Mouse (Mus musculus) cortical plate, adult 2 months (tissue): ENCODE measurements around the gene Prdx4.
A peak's percentile ranks its signal among the peaks of the same experiment; 100 is the strongest.

Source experiments
- CTCF ChIP-seq: fragments of 200-500 bp; IDR thresholded peaks from 2 replicates; pipeline ENCODE4 v1.5.1; 2011; ENCODE audit warnings: mild to moderate bottlenecking, control low read depth, low read length; ENCODE audit not compliant: insufficient read depth; ENCODE audit errors: extremely low read depth
- POLR2A ChIP-seq: fragments of 200-500 bp; IDR thresholded peaks from 2 replicates; pipeline ENCODE4 v1.6.1; 2011; ENCODE audit warnings: mild to moderate bottlenecking, low read length, control low read depth; ENCODE audit not compliant: insufficient read depth; ENCODE audit errors: extremely low read depth

GRCm38 (mm10) chrX:155337905-155338721 lies 2.4 kb downstream of the Prdx4 start:
- TF ChIP-seq CTCF (no peak), POLR2A (peak; percentile 59; the same call in 1 of the 2 replicates)
